Mouse (Mus musculus): ENCODE measurements around the gene Fggy. TPM values are rescaled to one million over a fixed set of nuclear protein-coding genes. Genes with fewer than 3 reads are reported as not detected.

Gene Fggy
- total and polyA plus RNA-seq, 2 experiments = 99.5 to 189 TPM

- H3K79me2 ChIP-seq (ENCODE audit: control insufficient read depth, insufficient read depth, low read length) = no peaks in the 10 kb centered on the region
- H3K4me3 ChIP-seq (ENCODE audit: insufficient read depth, low read depth, low read length) = no peak overlapping the region
- peak; percentile 45 for DNase-seq (ENCODE audit: extremely low read depth, low read depth, low spot score)
- no peaks in the 10 kb centered on the region for H3K36me3 ChIP-seq (ENCODE audit: control insufficient read depth, insufficient read depth, low read length)
- no peak overlapping the region for H3K9ac ChIP-seq (ENCODE audit: low read depth, low read length)
- H3K27me3 ChIP-seq (ENCODE audit: control insufficient read depth, insufficient read depth, low read length) = no peaks in the 10 kb centered on the region
- 51% methylated on average over 6 of the region's 6 CpGs for WGBS
- H3K4me1 ChIP-seq (ENCODE audit: control insufficient read depth, insufficient read depth, low read length) = peaks cover 26% of the 10 kb centered on the region
- no peak for TF ChIP-seq POLR2A (IDR thresholded peaks at IDR 0.05; ENCODE audit: extremely low read depth, insufficient read depth, low read length)
- no peak for TF ChIP-seq CTCF (IDR thresholded peaks at IDR 0.05; ENCODE audit: low read depth, low read length)
- peak overlapping the region; percentile 36; the same call in 1 of the 2 replicates for H3K27ac ChIP-seq (replicated peaks; ENCODE audit: insufficient read depth, low read depth, low read length)
These were observed 176.3 kb downstream of the Fggy start for GRCm38 (mm10) chr4:95733397-95734249.

- DNase-seq (ENCODE audit: extremely low read depth, low read depth, low spot score) = no peak
- H3K79me2 ChIP-seq (ENCODE audit: control insufficient read depth, insufficient read depth, low read length) = no peaks in the 10 kb centered on the region
- H3K27me3 ChIP-seq (ENCODE audit: control insufficient read depth, insufficient read depth, low read length) = no peaks in the 10 kb centered on the region
- H3K4me3 ChIP-seq (ENCODE audit: insufficient read depth, low read depth, low read length) = no peak overlapping the region
- peaks cover 26% of the 10 kb centered on the region for H3K4me1 ChIP-seq (ENCODE audit: control insufficient read depth, insufficient read depth, low read length)
- no peak overlapping the region for H3K9ac ChIP-seq (ENCODE audit: low read depth, low read length)
- TF ChIP-seq CTCF (IDR thresholded peaks at IDR 0.05; ENCODE audit: low read depth, low read length) (no peak), POLR2A (IDR thresholded peaks at IDR 0.05; ENCODE audit: extremely low read depth, insufficient read depth, low read length) (no peak)
- WGBS = 76% methylated on average over 4 of the region's 4 CpGs
- H3K36me3 ChIP-seq (ENCODE audit: control insufficient read depth, insufficient read depth, low read length) = peaks cover 8% of the 10 kb centered on the region
- H3K27ac ChIP-seq (replicated peaks; ENCODE audit: insufficient read depth, low read depth, low read length) = no peak overlapping the region
These were observed 178.7 kb downstream of the Fggy start for GRCm38 (mm10) chr4:95735967-95736366.

GRCm38 (mm10) chr4:95736674-95737073 is 179.4 kb downstream of the Fggy start:
- Histone ChIP-seq H3K27me3 (ENCODE audit: control insufficient read depth, insufficient read depth, low read length) (no peaks in the 10 kb centered on the region), H3K4me1 (ENCODE audit: control insufficient read depth, insufficient read depth, low read length) (peaks cover 21% of the 10 kb centered on the region), H3K79me2 (ENCODE audit: control insufficient read depth, insufficient read depth, low read length) (no peaks in the 10 kb centered on the region), H3K4me3 (ENCODE audit: insufficient read depth, low read depth, low read length) (no peak overlapping the region), H3K27ac (replicated peaks; ENCODE audit: insufficient read depth, low read depth, low read length) (no peak overlapping the region), H3K9ac (ENCODE audit: low read depth, low read length) (no peak overlapping the region), H3K36me3 (ENCODE audit: control insufficient read depth, insufficient read depth, low read length) (peaks cover 8% of the 10 kb centered on the region)
- DNase-seq (ENCODE audit: extremely low read depth, low read depth, low spot score) = no peak
- TF ChIP-seq CTCF (IDR thresholded peaks at IDR 0.05; ENCODE audit: low read depth, low read length) (no peak), POLR2A (IDR thresholded peaks at IDR 0.05; ENCODE audit: extremely low read depth, insufficient read depth, low read length) (no peak)
- WGBS = 78% methylated on average over 2 of the region's 2 CpGs

GRCm38 (mm10) chr4:95738179-95738578 is 180.9 kb downstream of the Fggy start:
- Histone ChIP-seq H3K27ac (replicated peaks; ENCODE audit: insufficient read depth, low read depth, low read length) (peak overlapping the region; percentile 7), H3K9ac (ENCODE audit: low read depth, low read length) (no peak overlapping the region), H3K4me1 (ENCODE audit: control insufficient read depth, insufficient read depth, low read length) (peaks cover 22% of the 10 kb centered on the region), H3K27me3 (ENCODE audit: control insufficient read depth, insufficient read depth, low read length) (no peaks in the 10 kb centered on the region), H3K79me2 (ENCODE audit: control insufficient read depth, insufficient read depth, low read length) (no peaks in the 10 kb centered on the region), H3K4me3 (ENCODE audit: insufficient read depth, low read depth, low read length) (no peak overlapping the region), H3K36me3 (ENCODE audit: control insufficient read depth, insufficient read depth, low read length) (peaks cover 8% of the 10 kb centered on the region)
- WGBS = 6% methylated on average over 5 of the region's 5 CpGs
- no peak for TF ChIP-seq POLR2A (IDR thresholded peaks at IDR 0.05; ENCODE audit: extremely low read depth, insufficient read depth, low read length)
- DNase-seq (ENCODE audit: extremely low read depth, low read depth, low spot score) = peak; percentile 98

GRCm38 (mm10) chr4:95738725-95739124 is 181.4 kb downstream of the Fggy start:
- H3K27me3 ChIP-seq (ENCODE audit: control insufficient read depth, insufficient read depth, low read length) = no peaks in the 10 kb centered on the region
- peak; percentile 82 for DNase-seq (ENCODE audit: extremely low read depth, low read depth, low spot score)
- H3K4me1 ChIP-seq (ENCODE audit: control insufficient read depth, insufficient read depth, low read length) = peaks cover 20% of the 10 kb centered on the region
- no peaks in the 10 kb centered on the region for H3K79me2 ChIP-seq (ENCODE audit: control insufficient read depth, insufficient read depth, low read length)
- no peak for TF ChIP-seq POLR2A (IDR thresholded peaks at IDR 0.05; ENCODE audit: extremely low read depth, insufficient read depth, low read length)
- no peak for TF ChIP-seq CTCF (IDR thresholded peaks at IDR 0.05; ENCODE audit: low read depth, low read length)
- no peak overlapping the region for H3K4me3 ChIP-seq (ENCODE audit: insufficient read depth, low read depth, low read length)
- no peak overlapping the region for H3K9ac ChIP-seq (ENCODE audit: low read depth, low read length)
- peak overlapping the region; percentile 7 for H3K27ac ChIP-seq (replicated peaks; ENCODE audit: insufficient read depth, low read depth, low read length)
- peaks cover 10% of the 10 kb centered on the region for H3K36me3 ChIP-seq (ENCODE audit: control insufficient read depth, insufficient read depth, low read length)
- 10% methylated on average over 4 of the region's 4 CpGs for WGBS
